Mouse (Mus musculus): ENCODE measurements around the gene Cbx5.

GRCm38 (mm10) chr15:103196835-103197234, 42.8 kb downstream of the Cbx5 start:
- TF ChIP-seq CTCF (IDR thresholded peaks at IDR 0.05; ENCODE audit: low read depth), result no peak
- no peak for TF ChIP-seq EP300 (optimal IDR thresholded peaks at IDR 0.05)

All from stomach, postnatal 0 days (tissue).